Mouse (Mus musculus): Measurements from ENCODE around the gene 9930104L06Rik. TPM values are rescaled to one million over a fixed set of nuclear protein-coding genes. Genes with fewer than 3 reads are reported as not detected.

9930104L06Rik gene
- polyA plus RNA-seq, 1 experiment from 2014 or later: 9.3 TPM

DNA sequence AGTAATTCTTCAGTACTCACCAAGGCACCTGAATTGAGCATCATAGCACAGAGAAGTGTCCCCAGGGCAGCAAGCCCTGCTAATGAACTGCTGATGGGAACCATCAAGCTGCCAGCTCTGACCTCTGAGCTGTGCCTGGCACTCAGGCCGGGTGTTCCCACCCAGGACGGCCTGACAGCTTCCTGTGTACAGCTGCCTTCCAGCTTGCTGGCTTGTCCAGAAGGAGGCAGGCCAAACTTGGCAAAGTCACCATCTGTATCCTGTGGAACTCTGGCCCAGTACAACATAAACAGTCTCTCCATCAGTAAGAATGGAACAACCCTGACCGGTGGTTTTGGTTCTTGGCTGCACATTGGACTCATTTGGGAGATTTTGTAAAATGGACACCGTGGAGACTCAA, 16.7 kb downstream of the 9930104L06Rik start:
- 49% methylated on average over 4 of the region's 4 CpGs for WGBS
- no peak overlapping the region for H3K4me2 ChIP-seq (ENCODE audit: low read depth, low read length)
- no peak for ATAC-seq
- peaks cover 5% of the 10 kb centered on the region; the same call in 1 of the 2 replicates for H3K27me3 ChIP-seq (replicated peaks; ENCODE audit: control insufficient read depth, insufficient read depth, low read length)
- H3K9ac ChIP-seq (ENCODE audit: low read depth, low read length): no peak overlapping the region
- H3K4me1 ChIP-seq (ENCODE audit: control insufficient read depth, insufficient read depth, low read length): peaks cover 8% of the 10 kb centered on the region; the same call in 1 of the 2 replicates
- H3K27ac ChIP-seq (ENCODE audit: low read length): no peak overlapping the region
- no peaks in the 10 kb centered on the region for H3K9me3 ChIP-seq (ENCODE audit: control insufficient read depth, low read length)
- H3K4me3 ChIP-seq (ENCODE audit: low read length): no peak overlapping the region
- no peaks in the 10 kb centered on the region for H3K36me3 ChIP-seq (ENCODE audit: control insufficient read depth, insufficient read depth, low read length)

DNA sequence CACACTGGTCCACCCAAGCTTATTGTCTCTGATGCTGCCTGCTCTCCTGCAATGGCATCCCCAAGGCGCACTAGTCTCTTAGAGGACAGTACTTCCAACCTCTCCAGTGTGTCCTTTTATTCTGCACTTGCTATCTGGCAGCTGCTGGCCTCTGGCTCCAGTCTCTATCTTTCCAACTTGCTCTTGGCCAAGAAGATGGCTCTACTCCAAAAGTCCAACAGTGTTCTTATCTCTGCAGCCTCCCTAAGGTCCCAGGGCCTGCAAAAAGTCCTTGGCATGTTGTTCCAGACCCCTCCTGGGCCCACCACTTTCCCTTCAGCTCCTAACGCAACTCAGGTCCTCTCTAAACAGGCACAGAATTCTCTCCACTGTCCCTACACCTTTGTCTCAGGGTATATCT, 20.4 kb downstream of the 9930104L06Rik start:
- no peak overlapping the region for H3K9ac ChIP-seq (ENCODE audit: low read depth, low read length)
- WGBS: 74% methylated on average over 2 of the region's 2 CpGs
- peaks cover 5% of the 10 kb centered on the region; the same call in 1 of the 2 replicates for H3K27me3 ChIP-seq (replicated peaks; ENCODE audit: control insufficient read depth, insufficient read depth, low read length)
- H3K4me3 ChIP-seq (ENCODE audit: low read length): no peak overlapping the region
- no peaks in the 10 kb centered on the region for H3K36me3 ChIP-seq (ENCODE audit: control insufficient read depth, insufficient read depth, low read length)
- H3K4me1 ChIP-seq (ENCODE audit: control insufficient read depth, insufficient read depth, low read length): no peaks in the 10 kb centered on the region
- no peak overlapping the region for H3K4me2 ChIP-seq (ENCODE audit: low read depth, low read length)
- no peak for ATAC-seq
- no peak overlapping the region for H3K27ac ChIP-seq (ENCODE audit: low read length)
- H3K9me3 ChIP-seq (ENCODE audit: control insufficient read depth, low read length): no peaks in the 10 kb centered on the region

DNA sequence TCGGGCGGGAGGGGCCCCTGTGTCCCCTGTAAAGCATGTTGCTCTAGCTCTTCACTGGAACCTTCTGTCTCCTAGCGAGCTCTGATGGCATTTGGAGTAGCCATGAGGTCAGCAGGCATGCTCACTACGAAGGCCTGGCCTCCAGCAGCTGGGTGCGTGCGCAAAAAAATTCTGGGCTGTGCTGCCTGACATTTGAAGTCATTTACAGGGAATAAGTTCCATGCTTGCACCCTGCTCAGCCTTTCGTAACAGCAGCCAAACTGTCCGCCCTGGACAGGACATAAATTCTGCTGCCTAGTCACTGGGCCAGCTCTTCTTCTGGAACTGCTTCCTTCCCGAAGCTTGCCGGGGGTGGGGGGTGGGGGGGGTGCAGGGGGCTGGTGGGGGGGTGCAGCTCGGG, 22.2 kb downstream of the 9930104L06Rik start:
- H3K36me3 ChIP-seq (ENCODE audit: control insufficient read depth, insufficient read depth, low read length): no peaks in the 10 kb centered on the region
- no peak overlapping the region for H3K4me2 ChIP-seq (ENCODE audit: low read depth, low read length)
- H3K27ac ChIP-seq (ENCODE audit: low read length): no peak overlapping the region
- no peaks in the 10 kb centered on the region for H3K4me1 ChIP-seq (ENCODE audit: control insufficient read depth, insufficient read depth, low read length)
- H3K9ac ChIP-seq (ENCODE audit: low read depth, low read length): no peak overlapping the region
- H3K27me3 ChIP-seq (replicated peaks; ENCODE audit: control insufficient read depth, insufficient read depth, low read length): no peaks in the 10 kb centered on the region; the same call in 1 of the 2 replicates
- 53% methylated on average over 11 of the region's 11 CpGs for WGBS
- ATAC-seq: no peak
- no peaks in the 10 kb centered on the region for H3K9me3 ChIP-seq (ENCODE audit: control insufficient read depth, low read length)
- H3K4me3 ChIP-seq (ENCODE audit: low read length): no peak overlapping the region

DNA sequence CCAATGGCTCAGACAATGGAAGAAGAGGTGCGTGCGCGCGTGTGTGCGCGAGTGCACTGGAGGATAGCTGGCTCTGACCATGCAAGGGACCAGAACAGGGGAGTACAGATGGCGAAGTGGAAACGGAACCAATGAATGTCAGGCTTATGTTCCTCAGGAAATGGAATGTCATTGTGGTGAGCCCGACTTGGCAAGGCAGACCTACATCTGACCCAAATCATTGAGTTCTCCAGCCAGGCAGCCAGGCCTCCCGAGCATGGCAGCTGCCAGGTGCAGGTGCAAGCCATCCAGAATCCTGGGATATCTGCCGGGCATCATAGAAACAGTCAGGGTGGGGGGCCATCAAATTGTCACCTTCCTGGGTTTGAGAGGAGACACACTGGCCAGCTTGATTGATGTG, 24.1 kb downstream of the 9930104L06Rik start:
- 88% methylated on average over 11 of the region's 11 CpGs for WGBS

DNA sequence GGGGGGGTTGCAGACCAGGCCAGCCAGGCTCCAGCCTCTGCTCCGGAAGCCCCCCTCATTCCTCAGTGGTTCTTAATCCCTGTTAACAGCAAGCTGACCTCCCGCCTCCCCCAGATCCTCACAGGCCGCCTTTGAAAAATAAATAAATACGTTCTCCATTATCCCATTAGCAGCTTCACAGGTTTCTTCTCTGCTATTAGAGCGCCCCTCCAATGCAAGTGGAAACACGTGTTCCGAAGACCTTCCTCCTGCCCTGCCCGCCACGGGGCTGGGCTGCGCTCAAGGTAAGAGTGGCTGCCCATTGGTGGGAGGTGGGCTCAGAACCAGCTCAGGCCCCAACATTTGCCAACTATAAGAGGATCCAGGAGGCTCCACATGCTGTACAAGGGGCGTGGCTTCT, 25.7 kb downstream of the 9930104L06Rik start:
- H3K27me3 ChIP-seq (replicated peaks; ENCODE audit: control insufficient read depth, insufficient read depth, low read length): no peaks in the 10 kb centered on the region
- no peak overlapping the region for H3K4me2 ChIP-seq (ENCODE audit: low read depth, low read length)
- H3K4me3 ChIP-seq (ENCODE audit: low read length): no peak overlapping the region
- H3K4me1 ChIP-seq (ENCODE audit: control insufficient read depth, insufficient read depth, low read length): no peaks in the 10 kb centered on the region
- ATAC-seq: no peak
- H3K36me3 ChIP-seq (ENCODE audit: control insufficient read depth, insufficient read depth, low read length): no peaks in the 10 kb centered on the region
- H3K9me3 ChIP-seq (ENCODE audit: control insufficient read depth, low read length): no peaks in the 10 kb centered on the region
- WGBS: 41% methylated on average over 11 of the region's 11 CpGs
- no peak overlapping the region for H3K27ac ChIP-seq (ENCODE audit: low read length)
- no peak overlapping the region for H3K9ac ChIP-seq (ENCODE audit: low read depth, low read length)

More for the DNA sequence above, 24.1 kb downstream of the 9930104L06Rik start:
- H3K9ac ChIP-seq (ENCODE audit: low read depth, low read length): no peak overlapping the region
- no peaks in the 10 kb centered on the region for H3K27me3 ChIP-seq (replicated peaks; ENCODE audit: control insufficient read depth, insufficient read depth, low read length)
- no peak for ATAC-seq
- H3K27ac ChIP-seq (ENCODE audit: low read length): no peak overlapping the region
- no peaks in the 10 kb centered on the region for H3K36me3 ChIP-seq (ENCODE audit: control insufficient read depth, insufficient read depth, low read length)
- no peaks in the 10 kb centered on the region for H3K9me3 ChIP-seq (ENCODE audit: control insufficient read depth, low read length)
- H3K4me2 ChIP-seq (ENCODE audit: low read depth, low read length): no peak overlapping the region
- no peaks in the 10 kb centered on the region for H3K4me1 ChIP-seq (ENCODE audit: control insufficient read depth, insufficient read depth, low read length)
- H3K4me3 ChIP-seq (ENCODE audit: low read length): no peak overlapping the region

DNA sequence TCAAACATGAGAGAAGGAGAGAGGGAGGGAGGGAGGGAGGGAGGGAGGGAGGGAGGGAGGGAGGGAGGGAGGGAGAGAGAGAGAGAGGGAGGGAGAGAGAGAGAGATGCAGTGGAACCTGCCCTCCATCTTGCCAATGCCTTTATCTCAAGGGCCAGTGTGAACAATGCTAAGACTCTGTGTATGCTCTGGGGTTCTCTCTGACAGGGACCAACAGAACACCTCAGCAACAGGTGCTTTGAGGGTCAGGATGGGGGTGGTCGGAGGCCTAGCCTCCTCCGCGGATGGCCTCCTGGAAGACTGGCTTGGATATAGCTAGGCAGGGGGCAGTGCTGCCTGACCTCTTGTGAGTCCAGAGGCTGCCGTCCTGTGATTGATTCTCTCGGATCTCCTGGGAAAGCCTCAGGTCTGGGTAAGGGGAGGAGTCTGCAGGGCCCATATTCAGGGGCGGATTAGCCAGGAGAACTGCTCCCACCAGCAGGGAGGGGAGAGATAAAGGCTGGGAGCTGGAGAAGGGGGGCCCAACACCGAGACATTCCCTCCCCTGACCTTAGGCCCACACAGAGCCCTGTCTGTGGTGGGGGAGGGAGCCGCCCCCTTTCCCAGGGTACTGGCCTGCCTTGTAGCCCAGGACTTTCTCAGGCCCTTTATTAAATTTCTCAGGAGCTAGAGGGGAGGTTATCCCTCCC, 28.2 kb downstream of the 9930104L06Rik start:
- no peak overlapping the region for H3K27ac ChIP-seq (ENCODE audit: low read length)
- no peak overlapping the region for H3K4me3 ChIP-seq (ENCODE audit: low read length)
- 19% methylated on average over 8 of the region's 8 CpGs for WGBS
- no peak overlapping the region for H3K4me2 ChIP-seq (ENCODE audit: low read depth, low read length)
- H3K36me3 ChIP-seq (ENCODE audit: control insufficient read depth, insufficient read depth, low read length): no peaks in the 10 kb centered on the region
- H3K27me3 ChIP-seq (replicated peaks; ENCODE audit: control insufficient read depth, insufficient read depth, low read length): no peaks in the 10 kb centered on the region
- H3K4me1 ChIP-seq (ENCODE audit: control insufficient read depth, insufficient read depth, low read length): no peaks in the 10 kb centered on the region
- no peak for ATAC-seq
- H3K9me3 ChIP-seq (ENCODE audit: control insufficient read depth, low read length): no peaks in the 10 kb centered on the region
- H3K9ac ChIP-seq (ENCODE audit: low read depth, low read length): no peak overlapping the region

DNA sequence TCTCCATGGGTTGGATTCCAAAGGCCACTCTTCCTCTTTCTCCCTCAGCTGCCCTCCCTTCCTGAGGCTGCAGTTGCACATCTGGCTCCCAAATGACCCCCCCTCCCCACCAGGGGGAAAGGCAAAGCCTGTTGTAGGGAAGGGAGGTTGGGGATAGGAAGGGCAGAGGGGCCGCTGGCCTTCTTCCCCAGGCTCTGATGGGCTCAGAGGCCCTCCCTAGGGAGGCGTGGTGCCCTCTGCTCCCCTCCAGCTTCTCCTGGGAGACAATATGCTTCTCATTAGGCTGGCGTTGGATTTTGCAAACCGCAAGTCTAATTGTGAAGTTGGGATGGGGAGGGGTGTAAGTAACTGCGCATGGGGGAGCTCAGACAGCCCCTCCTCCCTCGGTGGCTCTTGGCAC, 31.9 kb downstream of the 9930104L06Rik start:
- Histone ChIP-seq H3K9me3 (ENCODE audit: control insufficient read depth, low read length) (no peaks in the 10 kb centered on the region), H3K27me3 (replicated peaks; ENCODE audit: control insufficient read depth, insufficient read depth, low read length) (no peaks in the 10 kb centered on the region), H3K4me2 (ENCODE audit: low read depth, low read length) (no peak overlapping the region), H3K36me3 (ENCODE audit: control insufficient read depth, insufficient read depth, low read length) (no peaks in the 10 kb centered on the region), H3K4me1 (ENCODE audit: control insufficient read depth, insufficient read depth, low read length) (peaks cover 14% of the 10 kb centered on the region; the same call in 1 of the 2 replicates), H3K9ac (ENCODE audit: low read depth, low read length) (no peak overlapping the region), H3K27ac (ENCODE audit: low read length) (no peak overlapping the region), H3K4me3 (ENCODE audit: low read length) (no peak overlapping the region)
- ATAC-seq: no peak
- 59% methylated on average over 6 of the region's 6 CpGs for WGBS

DNA sequence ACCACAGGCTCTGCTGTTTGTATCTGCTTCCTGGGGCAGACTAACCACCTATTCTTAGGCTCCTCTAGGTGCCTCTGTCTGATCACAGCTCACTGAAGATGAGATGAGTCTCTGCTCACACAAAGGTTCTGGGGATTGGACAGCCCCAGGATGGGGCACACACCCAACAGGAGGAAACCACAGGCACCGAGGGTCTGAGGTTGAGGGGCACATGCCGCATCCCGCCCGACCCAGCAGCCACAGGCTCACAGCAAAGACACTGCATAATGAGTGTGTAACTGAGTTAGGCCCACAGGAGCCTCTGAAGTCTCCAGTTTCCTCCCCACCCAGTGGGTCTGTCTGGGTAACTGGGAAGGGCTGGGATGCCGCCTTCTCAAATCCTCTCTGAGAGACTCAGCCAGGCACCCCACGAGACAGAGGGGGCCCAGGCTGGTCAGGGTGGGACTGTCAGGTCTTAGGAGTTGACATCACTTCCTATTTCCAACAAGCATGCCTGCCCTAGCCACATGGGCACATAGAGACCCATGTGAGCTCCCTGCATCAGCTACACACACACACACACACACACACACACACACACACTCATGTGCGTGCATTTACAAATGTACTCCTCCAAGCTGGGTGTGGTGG, 32.5 kb downstream of the 9930104L06Rik start:
- Histone ChIP-seq H3K9me3 (ENCODE audit: control insufficient read depth, low read length) (no peaks in the 10 kb centered on the region), H3K36me3 (ENCODE audit: control insufficient read depth, insufficient read depth, low read length) (no peaks in the 10 kb centered on the region), H3K4me3 (ENCODE audit: low read length) (no peak overlapping the region), H3K4me1 (ENCODE audit: control insufficient read depth, insufficient read depth, low read length) (peaks cover 14% of the 10 kb centered on the region; the same call in 1 of the 2 replicates), H3K9ac (ENCODE audit: low read depth, low read length) (no peak overlapping the region), H3K27ac (ENCODE audit: low read length) (no peak overlapping the region), H3K27me3 (replicated peaks; ENCODE audit: control insufficient read depth, insufficient read depth, low read length) (no peaks in the 10 kb centered on the region), H3K4me2 (ENCODE audit: low read depth, low read length) (no peak overlapping the region)
- WGBS: 79% methylated on average over 7 of the region's 7 CpGs
- ATAC-seq: no peak

DNA sequence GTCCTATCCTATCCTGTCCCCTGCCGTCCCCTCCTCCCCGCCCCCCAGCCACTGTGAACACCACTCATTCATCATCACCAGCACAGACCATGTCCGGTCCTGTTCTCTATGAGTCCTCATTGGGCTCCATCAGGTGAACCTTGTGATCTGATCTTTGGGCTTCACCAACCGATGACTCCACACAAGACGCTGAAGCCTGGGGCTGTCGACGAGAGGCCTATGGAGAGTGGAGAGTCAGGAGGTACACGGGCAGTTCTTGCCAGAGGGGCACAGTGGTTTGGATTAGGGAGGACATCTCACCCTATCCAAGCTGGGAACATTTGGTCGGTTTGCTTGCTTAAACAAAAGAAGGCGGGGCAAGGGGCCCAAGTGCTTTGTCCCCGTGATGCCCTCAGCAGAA, 33.3 kb downstream of the 9930104L06Rik start:
- Histone ChIP-seq H3K27me3 (replicated peaks; ENCODE audit: control insufficient read depth, insufficient read depth, low read length) (no peaks in the 10 kb centered on the region), H3K36me3 (ENCODE audit: control insufficient read depth, insufficient read depth, low read length) (no peaks in the 10 kb centered on the region), H3K27ac (ENCODE audit: low read length) (no peak overlapping the region), H3K4me2 (ENCODE audit: low read depth, low read length) (no peak overlapping the region), H3K9me3 (ENCODE audit: control insufficient read depth, low read length) (no peaks in the 10 kb centered on the region), H3K4me3 (ENCODE audit: low read length) (no peak overlapping the region), H3K9ac (ENCODE audit: low read depth, low read length) (no peak overlapping the region), H3K4me1 (ENCODE audit: control insufficient read depth, insufficient read depth, low read length) (peaks cover 14% of the 10 kb centered on the region; the same call in 1 of the 2 replicates)
- no peak for ATAC-seq
- WGBS: 68% methylated on average over 11 of the region's 11 CpGs
